Mouse (Mus musculus) ES-Bruce4 (cell line): Measurements from ENCODE around the gene Gcc1. TPM values are rescaled to one million over a fixed set of nuclear protein-coding genes. Genes with fewer than 3 reads are reported as not detected.

Experiments used
- H3K27ac ChIP-seq: 2 replicates; pipeline ENCODE4 v1.5.1; 2012; ENCODE audit warnings: low read length, inconsistent platforms; ENCODE audit not compliant: insufficient read depth
- H3K27me3 ChIP-seq: 2 replicates; pipeline ENCODE4 v1.6.1; 2012; ENCODE audit warnings: mild to moderate bottlenecking, low read length, inconsistent platforms; ENCODE audit not compliant: control insufficient read depth, poor library complexity, insufficient read depth, severe bottlenecking
- H3K36me3 ChIP-seq: 2 replicates; pipeline ENCODE4 v1.6.1; 2012; ENCODE audit warnings: inconsistent platforms, mild to moderate bottlenecking, low read length, moderate library complexity; ENCODE audit not compliant: control insufficient read depth, poor library complexity, insufficient read depth, severe bottlenecking
- H3K4me1 ChIP-seq: one replicate; pipeline ENCODE4 v1.8.1; 2011; ENCODE audit warnings: low read length; ENCODE audit not compliant: control insufficient read depth, insufficient read depth
- H3K4me3 ChIP-seq: 2 replicates; pipeline ENCODE4 v1.5.1; 2011; ENCODE audit warnings: low read depth, mild to moderate bottlenecking, low read length
- H3K9ac ChIP-seq: 2 replicates; pipeline ENCODE4 v1.6.1; 2012; ENCODE audit warnings: low read depth, mild to moderate bottlenecking, inconsistent platforms; ENCODE audit not compliant: poor library complexity, severe bottlenecking
- H3K9me3 ChIP-seq: replicated peaks from 2 replicates; pipeline ENCODE4 v1.6.1; 2012; ENCODE audit warnings: mild to moderate bottlenecking, low read length, inconsistent platforms; ENCODE audit not compliant: control insufficient read depth, poor library complexity, insufficient read depth, severe bottlenecking
- CTCF ChIP-seq: IDR thresholded peaks from one replicate; pipeline ENCODE4 v1.8.1; 2011; ENCODE audit warnings: low read depth, low read length
- EP300 ChIP-seq: IDR thresholded peaks from 2 replicates; pipeline ENCODE4 v1.6.1; 2011; ENCODE audit warnings: low read depth, low read length; ENCODE audit not compliant: insufficient read depth
- POLR2A ChIP-seq: IDR thresholded peaks from one replicate; pipeline ENCODE4 v1.8.1; 2011; ENCODE audit warnings: low read length; ENCODE audit not compliant: insufficient read depth
- polyA plus RNA-seq: library from polyadenylated mRNA; stranded (reverse); fragments of >200 nt; gene quantifications from 2 replicates; pipeline ENCODE4 v1.2.4, GENCODE M21; 2011; ENCODE audit warnings: low read depth; ENCODE audit not compliant: missing spikeins, insufficient read depth, insufficient read length

The Gcc1 gene
- polyA plus RNA-seq, 1 experiment: 10.2 TPM

- no peak overlapping the region for H3K4me3 ChIP-seq
- no peaks in the 10 kb centered on the region for H3K9me3 ChIP-seq
- TF ChIP-seq POLR2A: no peak
- no peak for TF ChIP-seq EP300
- TF ChIP-seq CTCF: no peak
- H3K4me1 ChIP-seq: no peaks in the 10 kb centered on the region
- H3K27ac ChIP-seq: no peak overlapping the region
- H3K9ac ChIP-seq: no peak overlapping the region
- peaks cover 1% of the 10 kb centered on the region; the same call in 1 of the 2 replicates for H3K27me3 ChIP-seq
- H3K36me3 ChIP-seq: no peaks in the 10 kb centered on the region
These were observed 19.7 kb upstream of the Gcc1 start for GRCm38 (mm10) chr6:28447937-28448336.

GRCm38 (mm10) chr6:28431538-28431855 lies 3.3 kb upstream of the Gcc1 start:
- Histone ChIP-seq H3K36me3 (no peaks in the 10 kb centered on the region), H3K9me3 (no peaks in the 10 kb centered on the region), H3K27me3 (no peaks in the 10 kb centered on the region), H3K4me1 (no peaks in the 10 kb centered on the region), H3K27ac (no peak overlapping the region), H3K4me3 (no peak overlapping the region), H3K9ac (no peak overlapping the region)
- no peak for TF ChIP-seq POLR2A
- TF ChIP-seq CTCF: no peak
- TF ChIP-seq EP300: no peak

DNA sequence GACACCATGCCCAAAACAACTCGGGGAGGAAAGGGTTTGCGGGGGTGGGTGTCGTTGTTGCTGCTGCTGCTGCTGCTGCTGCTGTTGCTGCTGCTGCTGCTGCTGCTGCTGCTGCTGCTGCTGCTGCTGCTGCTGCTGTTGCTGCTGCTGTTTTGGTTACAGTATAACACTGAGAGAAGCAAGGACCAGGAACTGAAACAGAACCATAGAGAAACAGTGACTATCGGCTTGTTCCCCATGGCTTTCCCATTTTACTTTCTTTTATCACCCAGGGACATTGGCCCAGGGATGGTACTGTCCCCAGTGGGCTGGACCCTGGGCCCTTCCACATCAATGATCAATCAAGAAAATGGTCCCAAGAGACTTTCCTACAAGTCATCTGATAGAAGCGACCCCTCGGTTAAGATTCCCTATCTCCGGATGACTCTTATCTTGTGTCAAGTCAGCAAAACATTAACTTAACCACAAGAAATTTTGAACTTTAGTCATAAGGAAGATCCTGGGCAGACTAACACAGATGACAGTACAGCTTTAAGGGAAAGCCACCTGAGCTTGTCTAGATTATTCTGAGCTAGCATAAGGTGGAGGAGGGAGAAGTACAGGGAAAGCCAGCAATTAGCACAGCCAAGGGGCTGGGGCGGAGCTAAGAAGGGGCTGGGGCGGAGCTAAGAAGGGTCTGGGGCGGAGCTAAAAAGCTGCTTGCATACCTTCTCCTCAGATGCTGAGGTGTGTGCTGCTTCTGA lies 2.8 kb upstream of the Gcc1 start:
- H3K36me3 ChIP-seq: peaks cover 4% of the 10 kb centered on the region; the same call in 1 of the 2 replicates
- no peaks in the 10 kb centered on the region for H3K4me1 ChIP-seq
- H3K27ac ChIP-seq: no peak overlapping the region
- H3K4me3 ChIP-seq: no peak overlapping the region
- no peaks in the 10 kb centered on the region for H3K9me3 ChIP-seq
- H3K9ac ChIP-seq: no peak overlapping the region
- H3K27me3 ChIP-seq: no peaks in the 10 kb centered on the region
- TF ChIP-seq POLR2A (no peak), CTCF (no peak), EP300 (no peak)

GRCm38 (mm10) chr6:28429870-28430269 lies 1.7 kb upstream of the Gcc1 start:
- Histone ChIP-seq H3K36me3 (peaks cover 5% of the 10 kb centered on the region; the same call in 1 of the 2 replicates), H3K27me3 (no peaks in the 10 kb centered on the region), H3K9ac (no peak overlapping the region), H3K4me3 (no peak overlapping the region), H3K27ac (no peak overlapping the region), H3K9me3 (no peaks in the 10 kb centered on the region), H3K4me1 (no peaks in the 10 kb centered on the region)
- TF ChIP-seq POLR2A (no peak), CTCF (no peak), EP300 (no peak)

DNA sequence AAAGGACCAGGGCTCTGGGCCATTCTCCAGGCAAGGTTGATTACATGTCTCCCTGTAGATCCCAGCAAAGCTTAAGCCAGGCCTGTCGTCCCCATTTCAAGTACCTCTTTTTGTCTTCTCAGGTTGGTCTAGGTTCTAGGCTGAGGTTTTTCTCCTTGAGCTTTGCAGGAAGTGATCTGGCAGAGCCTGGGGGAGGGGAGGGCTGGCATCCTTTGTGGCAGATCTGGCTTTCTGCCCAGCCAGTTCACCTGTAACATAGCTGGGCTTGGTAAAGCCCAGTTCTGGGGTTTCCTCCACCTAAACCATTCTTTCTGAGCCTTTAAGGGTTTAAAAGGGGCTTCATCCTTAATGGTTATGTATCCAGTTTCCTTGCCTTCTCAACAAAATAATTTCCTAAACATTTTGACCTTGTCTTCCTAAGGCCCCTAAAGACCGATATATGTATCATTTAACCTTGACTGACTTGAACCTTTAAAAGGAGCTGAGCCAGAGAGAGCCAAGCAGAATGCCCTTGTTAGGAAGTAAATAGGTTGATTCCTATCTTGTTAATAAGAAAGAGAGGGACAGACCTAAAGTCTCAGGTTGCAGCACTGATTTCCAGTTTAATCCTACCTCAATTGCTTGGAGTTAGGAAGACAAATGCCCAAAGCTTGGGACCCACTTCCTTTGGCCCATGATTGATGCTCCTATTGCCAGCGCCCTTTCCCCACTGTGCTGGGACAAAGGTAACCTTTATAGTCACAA lies 922 bp downstream of the Gcc1 start, which contains the start of gene Fscn3:
Gene Fscn3, plus strand, starts transcription at position 694 of the 744 bp plus-strand sequence.
- no peak within 1 kb of the TSS for H3K27ac ChIP-seq
- H3K36me3 ChIP-seq: peaks cover 5% of the 10 kb centered on the region; the same call in 1 of the 2 replicates
- no peaks in the 10 kb centered on the region for H3K4me1 ChIP-seq
- H3K9ac ChIP-seq: no peak within 1 kb of the TSS
- TF ChIP-seq CTCF: no peak
- TF ChIP-seq POLR2A: no peak
- no peak for TF ChIP-seq EP300
- no peaks in the 10 kb centered on the region for H3K9me3 ChIP-seq
- H3K27me3 ChIP-seq: no peaks in the 10 kb centered on the region
- no peak within 1 kb of the TSS for H3K4me3 ChIP-seq

DNA sequence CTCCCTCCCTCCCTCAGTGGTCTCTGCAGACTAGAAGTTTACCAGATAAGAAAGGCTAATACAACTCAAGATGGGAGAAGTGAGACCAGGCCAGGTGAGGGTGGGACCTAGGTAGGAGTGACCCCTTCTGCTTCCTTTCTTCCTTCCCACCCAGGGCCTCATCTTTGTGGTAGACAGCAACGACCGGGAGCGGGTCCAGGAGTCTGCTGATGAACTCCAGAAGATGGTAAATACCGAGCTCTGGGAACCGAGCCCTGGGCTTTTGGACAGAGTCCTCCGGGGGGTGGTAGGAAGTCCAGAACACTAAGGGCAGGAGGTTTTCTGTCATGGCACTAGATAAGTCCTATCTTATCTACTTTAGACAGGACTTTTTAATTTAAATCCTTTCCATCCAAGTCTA lies 3.2 kb downstream of the Gcc1 start:
- Histone ChIP-seq H3K4me3 (no peak overlapping the region), H3K9ac (no peak overlapping the region)

More for the DNA sequence above, 3.2 kb downstream of the Gcc1 start:
- Histone ChIP-seq H3K9me3 (no peaks in the 10 kb centered on the region), H3K27me3 (no peaks in the 10 kb centered on the region), H3K27ac (no peak overlapping the region), H3K36me3 (peaks cover 5% of the 10 kb centered on the region; the same call in 1 of the 2 replicates), H3K4me1 (no peaks in the 10 kb centered on the region)
- TF ChIP-seq EP300 (no peak), POLR2A (no peak), CTCF (no peak)
